Mouse (Mus musculus): ENCODE results near the gene Rasgef1b. TPM values are rescaled to one million over a fixed set of nuclear protein-coding genes. Genes with fewer than 3 reads are reported as not detected.

The Rasgef1b gene
- total RNA-seq, 2 experiments from 2014 or later, result 7.4 to 7.7 TPM

GRCm38 (mm10) chr5:99711947-99712346, 16.9 kb downstream of the Rasgef1b start:
- no peak for DNase-seq (ENCODE audit: low spot score)
- intact Hi-C loops (cut with DNase I), result no loop called here

DNA sequence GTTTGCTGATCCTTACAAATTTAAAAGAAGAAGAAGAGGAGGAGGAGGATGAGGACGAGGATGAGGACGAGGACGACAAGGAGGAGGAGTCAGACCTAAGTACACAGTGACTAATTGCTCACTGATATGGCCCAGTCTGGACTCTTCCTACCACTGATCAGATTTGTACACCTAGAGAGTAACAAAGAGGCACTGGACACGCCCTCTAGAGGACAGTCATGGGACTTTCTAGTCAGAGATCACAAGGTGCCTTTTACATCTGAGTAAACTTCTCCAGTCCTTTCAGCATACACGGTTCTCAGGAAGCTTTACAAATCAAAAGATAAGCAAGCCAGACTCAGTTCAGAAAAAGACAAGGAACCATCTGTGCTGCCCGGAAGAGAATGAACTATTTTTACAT, 20.2 kb downstream of the Rasgef1b start:
- no peak for DNase-seq (ENCODE audit: low spot score)
- intact Hi-C loops (cut with DNase I), result no loop called here

- DNase-seq (ENCODE audit: low spot score), result no peak
- intact Hi-C loops (cut with DNase I), result no loop called here
Measured at GRCm38 (mm10) chr5:99707261-99707660, 21.6 kb downstream of the Rasgef1b start.

DNA sequence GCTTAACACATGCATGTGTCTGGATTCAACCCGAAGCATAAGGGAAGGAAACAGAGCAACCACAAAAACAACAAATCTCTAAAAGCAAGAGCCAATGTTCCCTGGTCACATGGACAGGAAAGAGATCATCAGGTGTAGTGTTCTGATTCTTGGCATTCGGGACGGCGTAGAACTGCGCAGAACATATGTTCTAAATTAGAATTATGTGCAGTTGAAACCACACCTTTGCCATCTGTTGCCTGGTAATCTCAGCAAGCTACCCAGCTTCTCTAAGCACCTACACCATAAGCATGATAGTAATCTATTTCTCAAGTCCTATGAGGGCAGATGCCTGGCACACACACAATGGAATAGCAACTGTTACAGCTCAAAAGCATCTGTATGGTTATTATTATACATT, 27.1 kb downstream of the Rasgef1b start:
- intact Hi-C loops (cut with DNase I), result no loop called here
- no peak for DNase-seq (ENCODE audit: low spot score)

DNA sequence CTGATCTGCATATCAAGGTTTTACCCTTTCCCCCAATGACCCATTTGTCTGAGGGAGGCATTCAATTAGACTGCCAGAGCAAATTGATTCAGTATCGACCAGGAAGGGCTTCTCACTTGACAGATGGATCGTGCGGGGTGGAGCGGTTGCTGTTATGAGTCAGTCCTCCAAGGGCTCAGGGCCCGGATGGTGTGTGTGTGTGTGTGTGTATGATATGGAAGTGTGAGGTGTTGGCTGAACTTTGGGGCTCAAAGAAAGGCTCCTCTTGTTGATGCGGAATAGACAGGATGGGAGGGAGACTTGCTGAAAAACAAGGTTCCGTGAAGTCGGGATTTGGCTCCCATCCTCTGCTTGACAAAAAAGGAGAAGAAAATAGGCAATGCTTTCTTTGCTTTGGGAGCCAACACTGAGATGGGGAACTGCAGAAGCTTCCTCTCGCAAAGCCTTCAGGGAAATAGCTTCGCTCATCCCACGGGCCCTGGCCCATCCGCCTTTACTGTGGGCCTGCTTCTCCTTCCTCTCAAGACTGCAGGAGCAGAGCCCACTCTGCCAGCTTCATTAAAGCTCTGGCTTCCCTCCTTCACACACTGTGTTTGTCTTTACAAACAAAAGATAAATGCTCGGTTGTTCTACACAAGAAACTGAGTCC, 34.0 kb downstream of the Rasgef1b start:
- no peak for DNase-seq (ENCODE audit: low spot score)
- intact Hi-C loops (cut with DNase I), result no loop called here

DNA sequence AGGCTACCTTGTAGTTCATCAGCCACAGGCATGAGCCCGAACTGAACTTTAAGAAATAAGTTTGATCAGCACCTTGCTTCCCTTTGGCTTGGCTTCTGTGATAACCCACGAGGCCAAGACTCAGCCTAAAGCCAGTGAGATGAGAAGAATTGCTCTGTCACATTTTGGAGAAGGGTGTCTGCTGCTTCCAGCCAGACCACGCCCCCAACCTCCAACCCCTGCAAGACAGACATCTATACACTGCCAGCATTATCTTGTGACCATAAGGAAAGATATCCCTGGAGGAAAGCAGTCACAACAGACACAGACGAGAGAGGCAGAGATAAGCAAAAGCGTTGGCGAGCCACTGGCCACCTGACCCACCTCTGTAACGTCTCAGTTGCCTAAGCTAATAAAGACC, 39.0 kb downstream of the Rasgef1b start:
- no peak for DNase-seq (ENCODE audit: low spot score)
- intact Hi-C loops (cut with DNase I), result no loop called here

- DNase-seq (ENCODE audit: low spot score), result no peak
Measured at GRCm38 (mm10) chr5:99687894-99688293, 41.0 kb downstream of the Rasgef1b start.

GRCm38 (mm10) chr5:99684023-99684422, 44.8 kb downstream of the Rasgef1b start:
- intact Hi-C loops (cut with DNase I), result no loop called here
- no peak for DNase-seq (ENCODE audit: low spot score)

More at GRCm38 (mm10) chr5:99687894-99688293, 41.0 kb downstream of the Rasgef1b start:
- intact Hi-C loops (cut with DNase I), result no loop called here

DNA sequence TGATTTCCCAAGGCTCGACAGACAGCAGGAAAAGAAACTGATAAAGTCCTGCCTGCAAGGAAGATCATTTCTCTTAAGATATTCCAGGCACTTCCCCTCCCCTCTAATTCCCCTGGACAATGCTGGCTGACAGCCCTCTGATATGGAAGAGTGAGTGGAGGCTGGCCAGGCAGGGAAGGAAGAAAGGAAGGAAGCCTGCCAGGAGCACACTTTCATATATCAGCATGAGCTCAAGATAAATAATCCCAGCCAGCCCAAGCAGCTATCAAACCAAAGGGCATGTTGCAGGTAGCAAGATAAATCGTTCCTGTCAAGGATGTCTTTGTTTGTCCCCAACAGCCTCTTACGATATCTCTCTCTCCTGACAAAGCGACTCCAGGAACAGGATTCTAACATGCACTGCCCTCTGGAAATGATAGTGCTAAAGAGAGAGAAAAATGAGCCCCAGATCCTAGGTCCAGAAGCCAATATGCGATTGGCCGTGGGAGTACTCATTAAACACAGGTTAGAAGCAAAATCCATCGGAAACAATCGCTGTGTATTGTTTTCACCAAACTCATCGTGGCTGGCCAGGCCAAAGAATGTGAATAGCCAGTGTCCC, 58.8 kb downstream of the Rasgef1b start:
- DNase-seq (ENCODE audit: low spot score), result no peak
- intact Hi-C loops (cut with DNase I), result no loop called here

GRCm38 (mm10) chr5:99656024-99656423, 72.8 kb downstream of the Rasgef1b start:
- no peak for DNase-seq (ENCODE audit: low spot score)
- intact Hi-C loops (cut with DNase I), result no loop called here

DNA sequence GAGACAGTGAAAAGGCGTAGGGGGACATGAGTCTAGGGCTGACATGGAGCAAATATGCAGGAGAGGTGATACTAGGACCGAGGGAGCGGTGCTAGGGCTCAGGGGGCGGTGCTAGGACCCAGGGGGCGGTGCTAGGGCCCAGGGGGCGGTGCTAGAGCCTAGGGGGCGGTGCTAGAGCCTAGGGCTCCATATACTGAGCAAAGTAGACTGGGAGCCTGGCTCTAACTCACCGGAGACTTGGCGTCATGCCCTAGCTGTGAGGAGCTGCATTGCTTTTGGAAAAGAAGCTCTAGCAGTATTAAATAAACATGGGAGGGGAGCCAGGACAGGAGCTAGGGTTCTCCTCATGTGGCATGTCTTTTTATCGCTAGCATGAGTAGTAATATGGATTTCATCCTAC, 75.9 kb downstream of the Rasgef1b start:
- DNase-seq (ENCODE audit: low spot score), result no peak
- intact Hi-C loops (cut with DNase I), result no loop called here

DNA sequence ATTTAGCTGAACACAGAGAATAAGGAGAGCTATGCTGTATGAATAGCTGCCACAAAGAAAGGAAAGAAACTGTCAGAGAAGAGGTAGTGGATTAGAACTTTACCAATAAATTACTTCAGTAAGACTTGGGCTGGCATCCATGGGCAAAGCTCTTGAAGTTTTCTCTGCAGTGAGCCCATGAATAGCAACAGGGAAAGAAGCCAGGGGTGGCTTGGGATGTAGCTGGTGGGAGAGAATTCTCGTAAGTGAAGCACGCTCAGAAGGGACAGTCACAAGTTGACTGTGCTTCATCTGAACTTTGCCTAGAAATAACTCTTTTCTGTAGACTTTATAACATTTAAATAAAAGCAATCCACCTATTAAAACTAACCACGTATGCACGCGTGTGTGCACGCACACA, 87.5 kb downstream of the Rasgef1b start:
- no peak for DNase-seq (ENCODE audit: low spot score)
- intact Hi-C loops (cut with DNase I), result no loop called here

- no peak for DNase-seq (ENCODE audit: low spot score)
- intact Hi-C loops (cut with DNase I), result no loop called here
Measured at GRCm38 (mm10) chr5:99636575-99636974, 92.3 kb downstream of the Rasgef1b start.

GRCm38 (mm10) chr5:99634010-99634541, 94.8 kb downstream of the Rasgef1b start:
- DNase-seq (ENCODE audit: low spot score), result no peak
- intact Hi-C loops (cut with DNase I), result no loop called here

DNA sequence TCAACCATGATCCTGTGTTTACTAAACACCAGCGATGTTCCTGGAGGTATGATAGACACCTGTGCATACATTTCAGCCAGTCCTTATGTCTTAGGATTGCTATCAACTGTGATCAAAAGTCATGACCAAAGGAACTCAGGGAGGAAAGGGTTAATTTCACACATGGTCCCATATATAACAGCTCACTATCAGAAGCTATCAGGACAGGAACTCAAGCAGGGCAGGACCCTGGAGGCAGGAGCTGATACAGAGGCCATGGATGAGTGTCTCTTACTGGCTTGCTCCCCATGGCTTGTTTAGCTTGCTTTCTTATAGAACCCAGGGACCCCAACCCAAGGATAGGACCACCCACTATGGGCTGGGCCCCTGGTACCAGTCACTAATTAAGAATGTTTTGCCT, 95.3 kb downstream of the Rasgef1b start:
- intact Hi-C loops (cut with DNase I), result no loop called here
- no peak for DNase-seq (ENCODE audit: low spot score)

GRCm38 (mm10) chr5:99632649-99633310, 96.1 kb downstream of the Rasgef1b start:
- intact Hi-C loops (cut with DNase I), result no loop called here
- DNase-seq (ENCODE audit: low spot score), result no peak

DNA sequence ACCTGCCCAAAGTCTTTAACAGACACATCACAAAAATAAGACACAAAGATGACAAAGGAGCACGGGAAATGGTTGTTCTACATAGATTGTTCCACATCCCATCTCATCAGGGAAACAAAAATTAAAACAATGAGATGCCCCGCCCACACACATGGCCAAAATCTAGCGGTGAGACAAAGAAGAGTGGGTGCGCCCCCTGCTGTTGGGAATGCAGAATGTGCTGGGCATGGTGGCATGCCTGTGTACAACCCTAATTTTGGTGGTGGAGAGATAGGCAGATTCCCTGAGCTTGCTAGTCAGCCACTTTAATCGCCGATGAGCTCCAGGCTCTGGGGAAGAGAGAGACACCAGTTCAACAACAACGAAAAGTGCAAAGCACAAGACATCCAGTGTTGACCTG, 98.8 kb downstream of the Rasgef1b start:
- no peak for DNase-seq (ENCODE audit: low spot score)
- intact Hi-C loops (cut with DNase I), result no loop called here

DNA sequence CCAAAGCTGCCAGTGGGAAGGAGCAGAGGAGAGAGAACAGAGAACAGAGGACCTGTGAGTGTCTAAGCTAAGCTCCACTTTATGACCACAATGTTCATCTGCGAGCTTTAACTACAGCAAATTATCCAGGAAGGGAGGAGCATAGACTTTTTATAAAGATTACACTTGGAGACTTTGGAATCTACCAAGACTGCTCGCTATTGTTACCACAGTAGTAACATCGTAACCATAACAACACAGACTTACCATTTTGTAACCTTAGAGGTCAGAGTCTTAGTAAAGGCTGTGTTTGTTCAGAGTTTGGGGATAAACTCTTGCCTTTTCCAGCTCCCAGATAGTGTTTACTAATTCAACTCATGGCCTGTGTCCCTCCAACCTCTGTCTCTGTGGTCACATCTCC, 103.3 kb downstream of the Rasgef1b start:
- intact Hi-C loops (cut with DNase I), result no loop called here

GRCm38 (mm10) chr5:99620771-99621170, 108.1 kb downstream of the Rasgef1b start:
- no peak for DNase-seq (ENCODE audit: low spot score)
- intact Hi-C loops (cut with DNase I), result no loop called here

More for the DNA sequence above, 103.3 kb downstream of the Rasgef1b start:
- DNase-seq (ENCODE audit: low spot score), result no peak

DNA sequence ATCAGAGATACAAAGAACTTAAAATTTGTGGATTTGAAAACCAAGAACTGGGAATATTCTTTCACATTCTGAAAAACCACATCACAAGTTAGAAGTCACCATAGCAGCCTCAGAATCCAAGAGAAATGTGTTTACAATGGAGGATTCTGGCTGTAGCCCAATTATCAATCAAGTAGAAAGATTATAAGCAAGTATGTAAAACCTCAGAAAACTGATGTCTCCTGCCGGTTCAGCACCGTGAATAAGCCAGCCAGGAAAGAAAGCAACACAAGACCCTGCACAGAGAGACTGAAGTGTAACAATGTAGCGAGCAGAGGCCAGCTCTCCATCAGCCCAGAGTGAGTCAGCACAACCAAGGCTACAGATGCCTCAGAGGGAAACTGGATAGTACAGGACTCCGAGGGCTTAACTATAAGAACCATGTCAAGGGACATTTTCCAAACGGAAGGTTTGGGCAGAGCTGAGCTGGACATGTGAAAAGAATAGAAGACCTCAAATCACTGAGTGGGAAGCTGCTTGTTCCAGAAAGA, 111.5 kb downstream of the Rasgef1b start:
- intact Hi-C loops (cut with DNase I), result no loop called here
- DNase-seq (ENCODE audit: low spot score), result no peak

Data from heart, postnatal 25 days (tissue).